Mouse (Mus musculus): Measurements from ENCODE around the gene Prpf38b.

DNA sequence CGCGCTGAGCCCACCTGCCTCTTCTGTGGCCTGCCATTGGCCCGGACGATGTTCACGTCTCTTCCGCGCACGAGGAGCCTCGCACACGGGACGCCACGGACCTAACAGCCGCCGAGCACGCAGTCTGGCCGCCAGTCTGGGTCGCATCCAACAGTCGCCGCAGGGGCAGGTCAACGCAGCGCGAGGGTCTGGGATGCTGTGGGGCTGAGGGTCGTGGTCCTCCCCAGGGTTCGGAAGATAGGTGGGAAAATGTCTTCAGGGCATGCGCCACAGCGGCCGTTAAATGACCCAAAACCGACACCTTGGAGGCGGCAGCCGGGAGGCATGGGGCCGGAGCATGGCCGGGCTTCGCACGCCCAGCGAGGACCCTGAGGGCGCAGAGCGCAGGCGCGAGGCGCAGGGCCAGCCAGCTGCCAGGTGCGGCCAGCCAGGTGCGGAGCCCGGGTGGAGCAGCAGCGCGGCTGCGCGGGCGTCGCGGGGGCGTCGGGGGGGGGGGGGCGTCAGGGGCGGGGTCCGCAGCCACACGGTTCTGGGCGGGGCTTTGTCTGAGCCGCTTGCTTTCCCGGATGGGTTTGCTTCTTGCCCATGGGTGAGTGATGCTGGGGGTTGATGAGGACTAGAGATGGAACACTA, 28.6 kb upstream of the Prpf38b start, which contains the start of gene Gm9857:
- TF ChIP-seq GATA1 (IDR thresholded peaks at IDR 0.05; ENCODE audit: borderline replicate concordance, low read length) = no peak
- no peak for TF ChIP-seq FLI1 (IDR thresholded peaks at IDR 0.05; ENCODE audit: low read length)
